Mouse (Mus musculus) liver, embryonic 14.5 days (tissue): Measurements from ENCODE around the gene Carmil1.
"Not testable (repeated sequence)": the region's sequence is repeated elsewhere in the genome, so short reads cannot be mapped to it uniquely, and the experiment has no call there.

ENCODE experiments used
- CTCF ChIP-seq: IDR thresholded peaks from 2 replicates; pipeline ENCODE4 v1.5.1; 2016; ENCODE audit warnings: antibody characterized with exemption, low read depth, control low read depth
- EP300 ChIP-seq: IDR thresholded peaks from 2 replicates; pipeline ENCODE4 v1.6.1; 2016; ENCODE audit warnings: antibody characterized with exemption, low read depth

GRCm38 (mm10) chr13:24104611-24105339, 175.8 kb downstream of the Carmil1 start:
- not testable (repeated sequence) for TF ChIP-seq CTCF, EP300
